Mouse (Mus musculus) heart, embryonic 13.5 days (tissue): Measurements from ENCODE around the gene Dalrd3. TPM values are rescaled to one million over a fixed set of nuclear protein-coding genes. Genes with fewer than 3 reads are reported as not detected.
A peak's percentile ranks its signal among the peaks of the same experiment; 100 is the strongest.

Source experiments
- ATAC-seq: fragments of 200-750 bp; cut with Nextera tagmentation; 2 replicates; pipeline ENCODE4 v1.8.0; 2017; ENCODE audit warnings: moderate TSS enrichment; ENCODE audit not compliant: insufficient number of reproducible peaks, low FRiP score, low TSS enrichment; ENCODE audit errors: extremely low read depth
- H3K27ac ChIP-seq: fragments of 300-500 bp; sonication (generic); replicated peaks from 2 replicates; pipeline ENCODE4 v1.5.1; 2015; ENCODE audit warnings: moderate library complexity, mild to moderate bottlenecking, inconsistent platforms
- H3K27me3 ChIP-seq: fragments of 300-500 bp; sonication (generic); replicated peaks from 2 replicates; pipeline ENCODE4 v1.6.1; 2015; ENCODE audit warnings: mild to moderate bottlenecking, inconsistent platforms
- H3K36me3 ChIP-seq: fragments of 300-500 bp; sonication (generic); 2 replicates; pipeline ENCODE4 v1.6.1; 2015; ENCODE audit warnings: mild to moderate bottlenecking, inconsistent platforms
- H3K4me1 ChIP-seq: fragments of 300-500 bp; sonication (generic); 2 replicates; pipeline ENCODE4 v1.6.1; 2015; ENCODE audit warnings: inconsistent platforms
- H3K4me2 ChIP-seq: fragments of 300-500 bp; sonication (generic); 2 replicates; pipeline ENCODE4 v1.6.1; 2015; ENCODE audit warnings: inconsistent platforms, mild to moderate bottlenecking, moderate library complexity
- H3K4me3 ChIP-seq: fragments of 300-500 bp; sonication (generic); 2 replicates; pipeline ENCODE4 v1.5.1; 2015; ENCODE audit warnings: moderate library complexity, mild to moderate bottlenecking, inconsistent platforms
- H3K9ac ChIP-seq: fragments of 300-500 bp; sonication (generic); 2 replicates; pipeline ENCODE4 v1.6.1; 2015; ENCODE audit warnings: inconsistent platforms, mild to moderate bottlenecking, moderate library complexity
- H3K9me3 ChIP-seq: fragments of 300-500 bp; sonication (generic); 2 replicates; pipeline ENCODE4 v1.6.1; 2016; ENCODE audit warnings: inconsistent platforms
- WGBS: fragments of 180-500 bp; shearing (Covaris S2); methylation state at CpG from one replicate; pipeline ENCODE4 v1.1.7; 2015; ENCODE audit warnings: mixed read lengths; 5-methylcytosine and 5-hydroxymethylcytosine counted together
- polyA plus RNA-seq: library from polyadenylated mRNA; unstranded; fragments of >200 nt; fragmentation: Nextera tagmentation; extraction: Ambion mirVana; gene quantifications from 2 replicates; pipeline ENCODE4 v1.2.1, GENCODE M21; 2015

Dalrd3 gene
- polyA plus RNA-seq, 1 experiment from 2014 or later: 86.6 TPM

- no peak for ATAC-seq
- Histone ChIP-seq H3K4me1 (peaks cover 34% of the 10 kb centered on the region), H3K27me3 (no peaks in the 10 kb centered on the region), H3K27ac (no peak overlapping the region), H3K9ac (peak overlapping the region; percentile 20; the same call in 1 of the 2 replicates), H3K36me3 (peaks cover 58% of the 10 kb centered on the region), H3K4me2 (no peak overlapping the region), H3K4me3 (no peak overlapping the region), H3K9me3 (no peaks in the 10 kb centered on the region)
- 88% methylated on average over 8 of the region's 8 CpGs for WGBS
Measured at GRCm38 (mm10) chr9:108563671-108564070, 6.0 kb upstream of the Dalrd3 start.

GRCm38 (mm10) chr9:108564131-108564530, 5.6 kb upstream of the Dalrd3 start:
- H3K9me3 ChIP-seq: no peaks in the 10 kb centered on the region
- WGBS: 80% methylated on average over 7 of the region's 7 CpGs
- H3K27ac ChIP-seq: no peak overlapping the region
- H3K36me3 ChIP-seq: peaks cover 54% of the 10 kb centered on the region
- H3K9ac ChIP-seq: peak overlapping the region; percentile 20; the same call in 1 of the 2 replicates
- peaks cover 39% of the 10 kb centered on the region for H3K4me1 ChIP-seq
- ATAC-seq: no peak
- H3K27me3 ChIP-seq: no peaks in the 10 kb centered on the region
- no peak overlapping the region for H3K4me3 ChIP-seq
- no peak overlapping the region for H3K4me2 ChIP-seq

GRCm38 (mm10) chr9:108565881-108566814, 3.5 kb upstream of the Dalrd3 start:
- Histone ChIP-seq H3K4me2 (peak overlapping the region; percentile 94), H3K9me3 (no peaks in the 10 kb centered on the region), H3K36me3 (peaks cover 54% of the 10 kb centered on the region), H3K27me3 (no peaks in the 10 kb centered on the region), H3K4me1 (peaks cover 49% of the 10 kb centered on the region), H3K9ac (peak overlapping the region; percentile 93), H3K27ac (peak overlapping the region; percentile 96), H3K4me3 (peak overlapping the region; percentile 83)
- WGBS: 10% methylated on average over 35 of the region's 35 CpGs
- no peak for ATAC-seq

- Histone ChIP-seq H3K4me3 (peak within 1 kb of the TSS; percentile 83), H3K27ac (peak within 1 kb of the TSS; percentile 96), H3K9me3 (no peaks in the 10 kb centered on the region), H3K27me3 (no peaks in the 10 kb centered on the region), H3K36me3 (peaks cover 54% of the 10 kb centered on the region), H3K4me2 (peak within 1 kb of the TSS; percentile 94), H3K9ac (peak within 1 kb of the TSS; percentile 93), H3K4me1 (peaks cover 40% of the 10 kb centered on the region)
- WGBS: under 1% methylated on average over 72 of the region's 73 CpGs
- peak; percentile 75 for ATAC-seq
Measured at GRCm38 (mm10) chr9:108566815-108567776, 2.6 kb upstream of the Dalrd3 start, which contains the start of gene Ndufaf3. Ndufaf3 (minus strand) TSS chr9:108567434.

GRCm38 (mm10) chr9:108567931-108568419, 1.7 kb upstream of the Dalrd3 start:
- Histone ChIP-seq H3K4me1 (peaks cover 40% of the 10 kb centered on the region), H3K27ac (peak overlapping the region; percentile 96), H3K9me3 (no peaks in the 10 kb centered on the region), H3K27me3 (no peaks in the 10 kb centered on the region), H3K4me3 (peak overlapping the region; percentile 83), H3K9ac (peak overlapping the region; percentile 93), H3K36me3 (peaks cover 54% of the 10 kb centered on the region), H3K4me2 (peak overlapping the region; percentile 94)
- ATAC-seq: no peak
- WGBS: 9% methylated on average over 18 of the region's 18 CpGs

- Histone ChIP-seq H3K4me1 (peaks cover 41% of the 10 kb centered on the region), H3K4me2 (peak overlapping the region; percentile 94), H3K4me3 (peak overlapping the region; percentile 83), H3K36me3 (peaks cover 54% of the 10 kb centered on the region), H3K9ac (peak overlapping the region; percentile 93), H3K27ac (peak overlapping the region; percentile 96; the same call in 1 of the 2 replicates), H3K9me3 (no peaks in the 10 kb centered on the region), H3K27me3 (no peaks in the 10 kb centered on the region)
- no peak for ATAC-seq
- 64% methylated on average over 17 of the region's 17 CpGs for WGBS
Measured at GRCm38 (mm10) chr9:108568511-108568921, 1.2 kb upstream of the Dalrd3 start.

- ATAC-seq: no peak
- Histone ChIP-seq H3K9me3 (no peaks in the 10 kb centered on the region), H3K27ac (peak overlapping the region; percentile 60), H3K9ac (peak overlapping the region; percentile 83), H3K4me2 (peak overlapping the region; percentile 98), H3K36me3 (peaks cover 53% of the 10 kb centered on the region), H3K4me3 (peak overlapping the region; percentile 68), H3K4me1 (peaks cover 58% of the 10 kb centered on the region), H3K27me3 (no peaks in the 10 kb centered on the region)
- 1% methylated on average over 40 of the region's 40 CpGs for WGBS
Measured at GRCm38 (mm10) chr9:108570207-108570896, 666 bp downstream of the Dalrd3 start.

- Histone ChIP-seq H3K9me3 (no peaks in the 10 kb centered on the region), H3K27ac (no peak overlapping the region), H3K36me3 (peaks cover 58% of the 10 kb centered on the region), H3K4me1 (peaks cover 61% of the 10 kb centered on the region), H3K4me2 (no peak overlapping the region), H3K4me3 (no peak overlapping the region), H3K27me3 (no peaks in the 10 kb centered on the region), H3K9ac (no peak overlapping the region)
- 93% methylated on average over 16 of the region's 16 CpGs for WGBS
- no peak for ATAC-seq
Measured at GRCm38 (mm10) chr9:108571401-108571973, 1.8 kb downstream of the Dalrd3 start.

- H3K4me1 ChIP-seq: peaks cover 69% of the 10 kb centered on the region
- no peak overlapping the region for H3K4me3 ChIP-seq
- no peak for ATAC-seq
- peaks cover 63% of the 10 kb centered on the region for H3K36me3 ChIP-seq
- no peaks in the 10 kb centered on the region for H3K27me3 ChIP-seq
- no peak overlapping the region for H3K27ac ChIP-seq
- WGBS: 87% methylated on average over 10 of the region's 10 CpGs
- no peak overlapping the region for H3K4me2 ChIP-seq
- H3K9me3 ChIP-seq: no peaks in the 10 kb centered on the region
- H3K9ac ChIP-seq: no peak overlapping the region
Measured at GRCm38 (mm10) chr9:108572321-108572720, 2.6 kb downstream of the Dalrd3 start.
